Mouse (Mus musculus) myocyte (in vitro differentiated cells): ENCODE data around the gene Vmn1r114. TPM values are rescaled to one million over a fixed set of nuclear protein-coding genes. Genes with fewer than 3 reads are reported as not detected.
"Not testable (repeated sequence)": the region's sequence is repeated elsewhere in the genome, so short reads cannot be mapped to it uniquely, and the experiment has no call there.

ENCODE experiments used
- H3K27me3 ChIP-seq: one replicate; pipeline ENCODE4 v1.6.1; 2011; ENCODE audit not compliant: control insufficient read depth, insufficient read depth, insufficient read length
- H3K36me3 ChIP-seq: one replicate; pipeline ENCODE4 v1.6.1; 2011; ENCODE audit not compliant: control insufficient read depth, insufficient read depth
- H3K4me2 ChIP-seq: one replicate; pipeline ENCODE4 v1.6.1; 2011; ENCODE audit warnings: low read depth, control low read depth
- H3K4me3 ChIP-seq: one replicate; pipeline ENCODE4 v1.5.1; 2011; ENCODE audit warnings: mild to moderate bottlenecking, control low read depth, moderate library complexity
- H3K79me2 ChIP-seq: one replicate; pipeline ENCODE4 v1.6.1; 2011; ENCODE audit not compliant: control insufficient read depth, insufficient read depth
- H3ac ChIP-seq: one replicate; pipeline ENCODE4 v1.6.1; 2011; ENCODE audit not compliant: control insufficient read depth, insufficient read length
- polyA plus RNA-seq: library from polyadenylated mRNA; unstranded; fragments of >200 nt; fragmentation: generic; extraction: Trizol; gene quantifications from one replicate; pipeline ENCODE4 v1.2.1, GENCODE M21; 2012; ENCODE audit warnings: missing spikeins

Vmn1r114 gene
- polyA plus RNA-seq: not detected

DNA sequence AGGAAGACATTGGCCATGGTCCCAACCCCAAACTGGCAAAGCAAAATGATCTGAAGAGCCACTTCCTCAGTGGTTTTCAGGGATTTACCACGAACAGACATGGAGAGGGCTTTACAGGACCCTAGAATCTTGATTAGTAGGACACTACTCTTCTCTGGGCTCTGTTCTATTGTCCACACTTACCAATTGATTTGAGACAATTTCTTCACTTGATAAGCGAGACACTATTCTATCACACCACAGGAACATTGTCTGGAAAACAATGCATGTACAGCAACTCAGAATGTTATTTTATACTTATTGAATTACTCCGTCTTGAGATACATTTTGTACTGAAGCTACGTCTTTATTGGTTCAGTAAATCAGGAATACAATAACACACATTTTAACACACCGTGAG lies at the start of gene Vmn1r114:
Gene Vmn1r114, minus strand, starts transcription at position 101 of the 400 bp plus-strand sequence.
- not testable (repeated sequence) for H3K27me3 ChIP-seq, H3K36me3 ChIP-seq, H3ac ChIP-seq, H3K4me3 ChIP-seq, H3K4me2 ChIP-seq, H3K79me2 ChIP-seq

- not testable (repeated sequence) for H3K4me3 ChIP-seq, H3K27me3 ChIP-seq, H3K36me3 ChIP-seq, H3K79me2 ChIP-seq, H3ac ChIP-seq, H3K4me2 ChIP-seq
Observed at GRCm38 (mm10) chr7:20844885-20845284, 32.9 kb upstream of the Vmn1r114 start, which contains the start of gene Vmn1r115. TSS of gene Vmn1r115 (minus strand) at chr7:20844985.

GRCm38 (mm10) chr7:20786985-20787384 lies 25.0 kb downstream of the Vmn1r114 start, which contains the start of gene Vmn1r113:
TSS of gene Vmn1r113 (plus strand) at chr7:20787285.
- H3K4me3 ChIP-seq, H3K27me3 ChIP-seq, H3K36me3 ChIP-seq, H3ac ChIP-seq, H3K79me2 ChIP-seq, H3K4me2 ChIP-seq: not testable (repeated sequence)

- H3K27me3 ChIP-seq, H3K79me2 ChIP-seq, H3K4me3 ChIP-seq, H3K4me2 ChIP-seq, H3ac ChIP-seq, H3K36me3 ChIP-seq: not testable (repeated sequence)
Observed at GRCm38 (mm10) chr7:20770885-20771284, 41.1 kb downstream of the Vmn1r114 start, which contains the start of gene Vmn1r112. TSS of gene Vmn1r112 (plus strand) at chr7:20771185.

Other genes starting within 250 kb of the Vmn1r114 start
- not detected for gene Gm4141, start 235.9 kb downstream of the Vmn1r114 start, polyA plus RNA-seq
- gene Gm4513, start 213.2 kb downstream of the Vmn1r114 start, polyA plus RNA-seq: not detected
- not detected for gene Vmn1r107, start 143.3 kb downstream of the Vmn1r114 start, polyA plus RNA-seq
- gene Vmn1r111, start 109.0 kb downstream of the Vmn1r114 start, polyA plus RNA-seq: not detected
- not detected for gene Gm10668, start 81.6 kb downstream of the Vmn1r114 start, polyA plus RNA-seq
- gene Vmn1r112, start 41.0 kb downstream of the Vmn1r114 start, polyA plus RNA-seq: not detected
- not detected for gene Vmn1r113, start 24.9 kb downstream of the Vmn1r114 start, polyA plus RNA-seq
- gene Vmn1r115, start 32.8 kb upstream of the Vmn1r114 start, polyA plus RNA-seq: not detected
- gene Vmn1r116, start 60.1 kb upstream of the Vmn1r114 start, polyA plus RNA-seq: not detected
- not detected for gene Vmn1r117, start 71.9 kb upstream of the Vmn1r114 start, polyA plus RNA-seq
- not detected for gene Vmn1r118, start 100.2 kb upstream of the Vmn1r114 start, polyA plus RNA-seq
- not detected for gene Vmn1r119, start 200.3 kb upstream of the Vmn1r114 start, polyA plus RNA-seq
- not detected for gene Vmn1r120, start 241.6 kb upstream of the Vmn1r114 start, polyA plus RNA-seq